Mouse (Mus musculus): Measurements from ENCODE around the gene Ank2.

DNA sequence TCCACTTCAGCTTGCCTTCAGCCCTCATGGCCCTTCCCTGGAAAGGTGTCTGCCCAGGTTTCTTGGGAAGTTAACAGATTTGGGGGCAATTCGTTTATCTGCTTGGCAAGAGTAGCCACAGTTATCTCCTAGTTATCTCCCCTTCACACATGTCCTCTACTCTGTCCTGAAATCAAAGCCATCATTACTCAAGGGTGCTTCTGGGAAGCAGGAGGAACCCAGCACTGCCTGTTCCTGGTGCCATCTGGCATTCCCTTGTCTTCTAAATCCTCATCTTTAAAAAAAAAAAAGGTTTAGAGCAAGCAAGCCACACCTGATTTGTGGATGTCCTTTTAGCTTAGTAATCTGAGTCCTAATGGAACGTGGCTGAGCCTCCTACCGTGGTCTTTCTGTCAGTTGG is 335.4 kb downstream of the Ank2 start:
- TF ChIP-seq GATA1 (IDR thresholded peaks at IDR 0.05; ENCODE audit: low read length) = no peak
- TF ChIP-seq TAL1 (IDR thresholded peaks at IDR 0.05; ENCODE audit: low read length) = no peak
